Mouse (Mus musculus): ENCODE results near the gene Vwc2. TPM values are rescaled to one million over a fixed set of nuclear protein-coding genes. Genes with fewer than 3 reads are reported as not detected.

The Vwc2 gene
- polyA plus RNA-seq, 1 experiment from 2014 or later = 1.0 TPM

- H3K36me3 ChIP-seq = no peaks in the 10 kb centered on the region
- no peak for ATAC-seq (replicated peaks; ENCODE audit: insufficient number of reproducible peaks, insufficient read depth, low FRiP score, low read depth)
- no peaks in the 10 kb centered on the region for H3K9me3 ChIP-seq (replicated peaks)
Measured at GRCm38 (mm10) chr11:11242694-11243377, 128.8 kb downstream of the Vwc2 start.

DNA sequence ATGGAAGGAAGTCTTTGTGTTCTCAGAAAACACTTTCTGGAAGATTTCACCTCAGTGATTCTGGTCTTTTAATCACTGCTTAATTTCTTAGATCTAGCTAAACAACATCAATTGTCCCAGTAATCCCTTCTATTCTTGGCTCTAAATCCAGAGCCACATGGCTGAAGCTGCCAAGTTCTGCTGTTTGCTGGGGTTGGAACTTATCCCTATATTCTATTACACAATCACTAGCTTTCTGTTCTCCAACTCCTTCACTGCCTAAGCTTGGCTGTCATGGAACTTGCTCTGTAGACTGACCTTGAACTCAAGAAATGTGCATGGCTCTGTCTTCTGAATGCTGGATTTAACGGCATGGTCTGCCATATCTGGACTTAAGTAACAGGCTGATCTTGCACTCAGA, 143.3 kb downstream of the Vwc2 start:
- Histone ChIP-seq H3K4me2 (no peak overlapping the region), H3K27me3 (no peaks in the 10 kb centered on the region), H3K4me3 (no peak overlapping the region), H3K36me3 (no peaks in the 10 kb centered on the region), H3K27ac (no peak overlapping the region), H3K4me1 (replicated peaks) (no peaks in the 10 kb centered on the region), H3K9me3 (replicated peaks) (no peaks in the 10 kb centered on the region), H3K9ac (no peak overlapping the region)
- 61% methylated on average over 1 of the region's 1 CpGs for WGBS
- ATAC-seq (replicated peaks; ENCODE audit: insufficient number of reproducible peaks, insufficient read depth, low FRiP score, low read depth) = no peak

More at GRCm38 (mm10) chr11:11242694-11243377, 128.8 kb downstream of the Vwc2 start:
- no peak overlapping the region for H3K9ac ChIP-seq
- no peak overlapping the region for H3K4me2 ChIP-seq
- H3K27me3 ChIP-seq = no peaks in the 10 kb centered on the region
- 50% methylated on average over 6 of the region's 6 CpGs for WGBS
- H3K4me3 ChIP-seq = no peak overlapping the region
- H3K27ac ChIP-seq = no peak overlapping the region
- H3K4me1 ChIP-seq (replicated peaks) = no peaks in the 10 kb centered on the region

DNA sequence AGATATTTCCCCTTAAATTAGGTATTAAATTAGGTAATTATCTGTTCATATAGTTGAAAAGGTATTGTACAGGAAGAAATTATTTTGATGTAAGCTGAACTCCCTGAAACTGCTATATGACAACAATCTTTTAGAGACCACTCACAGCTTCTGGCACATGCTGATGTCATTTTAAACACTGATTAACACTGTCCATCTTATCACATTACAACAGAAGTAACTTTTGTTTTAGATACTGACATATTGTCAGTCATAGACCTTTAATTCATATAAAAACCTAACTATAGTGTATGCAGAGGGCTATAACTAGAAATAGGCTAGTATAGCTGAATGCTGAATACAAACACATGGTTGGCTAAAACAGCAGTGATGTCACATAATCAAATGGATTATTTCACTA, 166.1 kb downstream of the Vwc2 start:
- ATAC-seq (replicated peaks; ENCODE audit: insufficient number of reproducible peaks, insufficient read depth, low FRiP score, low read depth) = no peak
- Histone ChIP-seq H3K4me1 (replicated peaks) (no peaks in the 10 kb centered on the region), H3K4me3 (no peak overlapping the region), H3K4me2 (no peak overlapping the region), H3K27me3 (no peaks in the 10 kb centered on the region), H3K36me3 (no peaks in the 10 kb centered on the region), H3K27ac (no peak overlapping the region), H3K9me3 (replicated peaks) (no peaks in the 10 kb centered on the region), H3K9ac (no peak overlapping the region)

- 78% methylated on average over 3 of the region's 3 CpGs for WGBS
- H3K9ac ChIP-seq = no peak overlapping the region
- no peak overlapping the region for H3K4me3 ChIP-seq
- no peak for ATAC-seq (replicated peaks; ENCODE audit: insufficient number of reproducible peaks, insufficient read depth, low FRiP score, low read depth)
- no peaks in the 10 kb centered on the region for H3K9me3 ChIP-seq (replicated peaks)
- H3K27ac ChIP-seq = no peak overlapping the region
- no peaks in the 10 kb centered on the region for H3K27me3 ChIP-seq
- no peaks in the 10 kb centered on the region for H3K4me1 ChIP-seq (replicated peaks)
- H3K36me3 ChIP-seq = no peaks in the 10 kb centered on the region
- H3K4me2 ChIP-seq = no peak overlapping the region
Measured at GRCm38 (mm10) chr11:11283512-11283911, 169.5 kb downstream of the Vwc2 start.

All from heart, embryonic 15.5 days (tissue).